Mouse (Mus musculus) cerebellum, postnatal 4 days (tissue): ENCODE measurements around the gene Gm21409.
"Not testable (repeated sequence)": the region's sequence is repeated elsewhere in the genome, so short reads cannot be mapped to it uniquely, and the experiment has no call there.

Experiments
- DNase-seq, 2 experiments: peaks; one replicate each; pipeline ENCODE4 v3.0.0; 2022; ENCODE audit warnings: low spot score in 2 of 2, mixed read lengths in 1 of 2

Gene Gm21409

GRCm38 (mm10) chrY:84746385-84746784 lies at the start of gene Gm21409:
Gene Gm21409 (plus strand): TSS chrY:84746685.
- not testable (repeated sequence) for DNase-seq
